Mouse (Mus musculus) midbrain, embryonic 15.5 days (tissue): ENCODE results near the gene Gm44965. TPM values are rescaled to one million over a fixed set of nuclear protein-coding genes. Genes with fewer than 3 reads are reported as not detected.

Source experiments
- ATAC-seq: fragments of 200-750 bp; cut with Nextera tagmentation; replicated peaks from 2 replicates; pipeline ENCODE4 v1.8.0; 2017; ENCODE audit warnings: moderate TSS enrichment
- H3K27ac ChIP-seq: fragments of 300-500 bp; sonication (generic); 2 replicates; pipeline ENCODE4 v1.5.1; 2015; ENCODE audit warnings: mild to moderate bottlenecking, inconsistent platforms
- H3K27me3 ChIP-seq: fragments of 300-500 bp; sonication (generic); replicated peaks from 2 replicates; pipeline ENCODE4 v1.6.1; 2015; ENCODE audit warnings: inconsistent platforms
- H3K36me3 ChIP-seq: fragments of 300-500 bp; sonication (generic); replicated peaks from 2 replicates; pipeline ENCODE4 v1.6.1; 2015; ENCODE audit warnings: inconsistent platforms
- H3K4me1 ChIP-seq: fragments of 300-500 bp; sonication (generic); 2 replicates; pipeline ENCODE4 v1.6.1; 2015; ENCODE audit warnings: inconsistent platforms
- H3K4me2 ChIP-seq: fragments of 300-500 bp; sonication (generic); 2 replicates; pipeline ENCODE4 v1.6.1; 2015; ENCODE audit warnings: inconsistent platforms, mild to moderate bottlenecking, moderate library complexity
- H3K4me3 ChIP-seq: fragments of 300-500 bp; sonication (generic); 2 replicates; pipeline ENCODE4 v1.5.1; 2015; ENCODE audit warnings: mild to moderate bottlenecking, inconsistent platforms
- H3K9ac ChIP-seq: fragments of 300-500 bp; sonication (generic); 2 replicates; pipeline ENCODE4 v1.6.1; 2015; ENCODE audit warnings: mild to moderate bottlenecking, inconsistent platforms
- H3K9me3 ChIP-seq: fragments of 300-500 bp; sonication (generic); 2 replicates; pipeline ENCODE4 v1.6.1; 2016; ENCODE audit warnings: inconsistent platforms
- WGBS: fragments of 180-500 bp; shearing (Covaris S2); methylation state at CpG from one replicate; pipeline ENCODE4 v1.1.7; 2015; ENCODE audit warnings: mixed read lengths; 5-methylcytosine and 5-hydroxymethylcytosine counted together
- polyA plus RNA-seq: library from polyadenylated mRNA; unstranded; fragments of >200 nt; fragmentation: Nextera tagmentation; extraction: Ambion mirVana; gene quantifications from 2 replicates; pipeline ENCODE4 v1.2.1, GENCODE M21; 2015

Gm44965 gene
- polyA plus RNA-seq, 1 experiment from 2014 or later: not detected

GRCm38 (mm10) chr6:48630831-48631230 lies 37.1 kb downstream of the Gm44965 start:
- WGBS: 89% methylated on average over 8 of the region's 8 CpGs
- Histone ChIP-seq H3K27me3 (peaks cover 13% of the 10 kb centered on the region), H3K27ac (no peak overlapping the region), H3K9me3 (no peaks in the 10 kb centered on the region), H3K9ac (no peak overlapping the region), H3K36me3 (no peaks in the 10 kb centered on the region), H3K4me3 (no peak overlapping the region), H3K4me2 (no peak overlapping the region), H3K4me1 (peaks cover 26% of the 10 kb centered on the region)
- no peak for ATAC-seq

- no peaks in the 10 kb centered on the region for H3K27me3 ChIP-seq
- H3K9me3 ChIP-seq: no peaks in the 10 kb centered on the region
- no peak overlapping the region for H3K4me3 ChIP-seq
- H3K36me3 ChIP-seq: no peaks in the 10 kb centered on the region
- no peaks in the 10 kb centered on the region for H3K4me1 ChIP-seq
- no peak overlapping the region for H3K9ac ChIP-seq
- H3K27ac ChIP-seq: no peak overlapping the region
- H3K4me2 ChIP-seq: no peak overlapping the region
- ATAC-seq: no peak
- 90% methylated on average over 2 of the region's 2 CpGs for WGBS
Observed at GRCm38 (mm10) chr6:48635105-48635504, 41.4 kb downstream of the Gm44965 start.

GRCm38 (mm10) chr6:48636515-48636914 lies 42.8 kb downstream of the Gm44965 start:
- WGBS: 53% methylated on average over 6 of the region's 6 CpGs
- H3K9me3 ChIP-seq: no peaks in the 10 kb centered on the region
- H3K27me3 ChIP-seq: no peaks in the 10 kb centered on the region
- ATAC-seq: no peak
- H3K4me1 ChIP-seq: no peaks in the 10 kb centered on the region
- no peaks in the 10 kb centered on the region for H3K36me3 ChIP-seq
- H3K4me2 ChIP-seq: no peak overlapping the region
- no peak overlapping the region for H3K27ac ChIP-seq
- H3K9ac ChIP-seq: no peak overlapping the region
- H3K4me3 ChIP-seq: no peak overlapping the region

- no peaks in the 10 kb centered on the region for H3K36me3 ChIP-seq
- no peaks in the 10 kb centered on the region for H3K27me3 ChIP-seq
- ATAC-seq: no peak
- no peak overlapping the region for H3K27ac ChIP-seq
- no peaks in the 10 kb centered on the region for H3K9me3 ChIP-seq
- no peak overlapping the region for H3K4me3 ChIP-seq
- WGBS: 67% methylated on average over 6 of the region's 6 CpGs
- no peak overlapping the region for H3K4me2 ChIP-seq
- H3K4me1 ChIP-seq: no peaks in the 10 kb centered on the region
- no peak overlapping the region for H3K9ac ChIP-seq
Observed at GRCm38 (mm10) chr6:48637811-48638500, 44.2 kb downstream of the Gm44965 start.

- 81% methylated on average over 2 of the region's 2 CpGs for WGBS
- no peaks in the 10 kb centered on the region for H3K27me3 ChIP-seq
- ATAC-seq: no peak
Observed at GRCm38 (mm10) chr6:48638553-48638952, 44.8 kb downstream of the Gm44965 start.

GRCm38 (mm10) chr6:48641391-48641790 lies 47.6 kb downstream of the Gm44965 start:
- Histone ChIP-seq H3K4me2 (no peak overlapping the region), H3K27me3 (no peaks in the 10 kb centered on the region), H3K27ac (no peak overlapping the region), H3K36me3 (no peaks in the 10 kb centered on the region), H3K9ac (no peak overlapping the region), H3K4me3 (no peak overlapping the region), H3K4me1 (no peaks in the 10 kb centered on the region), H3K9me3 (no peaks in the 10 kb centered on the region)
- no peak for ATAC-seq
- WGBS: 80% methylated on average over 6 of the region's 6 CpGs

More at GRCm38 (mm10) chr6:48638553-48638952, 44.8 kb downstream of the Gm44965 start:
- Histone ChIP-seq H3K9me3 (no peaks in the 10 kb centered on the region), H3K36me3 (no peaks in the 10 kb centered on the region), H3K9ac (no peak overlapping the region), H3K4me1 (no peaks in the 10 kb centered on the region), H3K4me3 (no peak overlapping the region), H3K27ac (no peak overlapping the region), H3K4me2 (no peak overlapping the region)

- H3K4me2 ChIP-seq: no peak overlapping the region
- H3K9me3 ChIP-seq: no peaks in the 10 kb centered on the region
- 22% methylated on average over 4 of the region's 4 CpGs for WGBS
- H3K36me3 ChIP-seq: no peaks in the 10 kb centered on the region
- peak; percentile 42; the same call in 1 of the 2 replicates for ATAC-seq
- H3K4me3 ChIP-seq: no peak overlapping the region
- no peaks in the 10 kb centered on the region for H3K27me3 ChIP-seq
- no peak overlapping the region for H3K9ac ChIP-seq
- H3K27ac ChIP-seq: no peak overlapping the region
- no peaks in the 10 kb centered on the region for H3K4me1 ChIP-seq
Observed at GRCm38 (mm10) chr6:48642764-48643292, 49.1 kb downstream of the Gm44965 start.

GRCm38 (mm10) chr6:48645660-48646308 lies 52.0 kb downstream of the Gm44965 start:
- 0 out of 2 replicates have a peak, but pooled peaks have one; percentile 33 for ATAC-seq
- Histone ChIP-seq H3K9ac (no peak overlapping the region), H3K4me3 (no peak overlapping the region), H3K4me1 (no peaks in the 10 kb centered on the region), H3K9me3 (no peaks in the 10 kb centered on the region), H3K36me3 (no peaks in the 10 kb centered on the region), H3K27ac (no peak overlapping the region), H3K27me3 (no peaks in the 10 kb centered on the region), H3K4me2 (no peak overlapping the region)
- 14% methylated on average over 12 of the region's 12 CpGs for WGBS

- no peak overlapping the region for H3K4me3 ChIP-seq
- ATAC-seq: no peak
- H3K9ac ChIP-seq: no peak overlapping the region
- no peak overlapping the region for H3K27ac ChIP-seq
- WGBS: 85% methylated on average over 4 of the region's 4 CpGs
- H3K27me3 ChIP-seq: no peaks in the 10 kb centered on the region
- no peaks in the 10 kb centered on the region for H3K4me1 ChIP-seq
- H3K36me3 ChIP-seq: no peaks in the 10 kb centered on the region
- no peaks in the 10 kb centered on the region for H3K9me3 ChIP-seq
- no peak overlapping the region for H3K4me2 ChIP-seq
Observed at GRCm38 (mm10) chr6:48646309-48646690, 52.6 kb downstream of the Gm44965 start.

GRCm38 (mm10) chr6:48646995-48647394 lies 53.3 kb downstream of the Gm44965 start, which contains the start of gene Gimap8:
TSS of gene Gimap8 (plus strand) at chr6:48647234.
- no peak within 1 kb of the TSS for H3K9ac ChIP-seq
- no peaks in the 10 kb centered on the region for H3K36me3 ChIP-seq
- ATAC-seq: no peak
- no peaks in the 10 kb centered on the region for H3K9me3 ChIP-seq
- no peaks in the 10 kb centered on the region for H3K27me3 ChIP-seq
- WGBS: 41% methylated on average over 3 of the region's 3 CpGs
- no peak within 1 kb of the TSS for H3K4me2 ChIP-seq
- no peak within 1 kb of the TSS for H3K4me3 ChIP-seq
- H3K4me1 ChIP-seq: no peaks in the 10 kb centered on the region
- no peak within 1 kb of the TSS for H3K27ac ChIP-seq

- no peak overlapping the region for H3K4me2 ChIP-seq
- H3K4me1 ChIP-seq: no peaks in the 10 kb centered on the region
- H3K9me3 ChIP-seq: no peaks in the 10 kb centered on the region
- WGBS: 92% methylated on average over 2 of the region's 2 CpGs
- H3K27ac ChIP-seq: no peak overlapping the region
- H3K9ac ChIP-seq: no peak overlapping the region
- no peaks in the 10 kb centered on the region for H3K36me3 ChIP-seq
- H3K4me3 ChIP-seq: no peak overlapping the region
- no peaks in the 10 kb centered on the region for H3K27me3 ChIP-seq
- ATAC-seq: no peak
Observed at GRCm38 (mm10) chr6:48647611-48648010, 53.9 kb downstream of the Gm44965 start.

GRCm38 (mm10) chr6:48648779-48649178 lies 55.0 kb downstream of the Gm44965 start:
- Histone ChIP-seq H3K27me3 (no peaks in the 10 kb centered on the region), H3K9ac (no peak overlapping the region), H3K27ac (no peak overlapping the region), H3K4me3 (no peak overlapping the region), H3K4me1 (no peaks in the 10 kb centered on the region), H3K9me3 (no peaks in the 10 kb centered on the region), H3K4me2 (no peak overlapping the region), H3K36me3 (no peaks in the 10 kb centered on the region)
- no peak for ATAC-seq
- whole genome bisulfite sequencing: 78% methylated on average over 4 of the region's 4 CpGs
